Mouse (Mus musculus) heart, embryonic 10.5 days (tissue): ENCODE results near the gene Xpo6. TPM values are rescaled to one million over a fixed set of nuclear protein-coding genes. Genes with fewer than 3 reads are reported as not detected.

Experiments used
- DNase-seq: peaks from one replicate; pipeline ENCODE4 v3.0.0-alpha.2; 2017; ENCODE audit warnings: low spot score
- H3K27ac ChIP-seq: fragments of 300-500 bp; sonication (generic); 2 replicates; pipeline ENCODE4 v1.5.1; 2016; ENCODE audit warnings: mild to moderate bottlenecking
- H3K27me3 ChIP-seq: fragments of 300-500 bp; sonication (generic); 2 replicates; pipeline ENCODE4 v1.6.1; 2016; ENCODE audit warnings: mild to moderate bottlenecking; ENCODE audit not compliant: poor library complexity, insufficient read depth, severe bottlenecking
- H3K36me3 ChIP-seq: fragments of 300-500 bp; sonication (generic); 2 replicates; pipeline ENCODE4 v1.6.1; 2016; ENCODE audit warnings: mild to moderate bottlenecking, moderate library complexity
- H3K4me1 ChIP-seq: fragments of 300-500 bp; sonication (generic); 2 replicates; pipeline ENCODE4 v1.6.1; 2016; ENCODE audit warnings: mild to moderate bottlenecking
- H3K4me3 ChIP-seq: fragments of 300-500 bp; sonication (generic); 2 replicates; pipeline ENCODE4 v1.5.1; 2016; ENCODE audit warnings: mild to moderate bottlenecking, moderate library complexity
- H3K9me3 ChIP-seq: fragments of 300-500 bp; sonication (generic); 2 replicates; pipeline ENCODE4 v1.6.1; 2016; ENCODE audit warnings: mild to moderate bottlenecking, moderate library complexity
- WGBS: fragments of 180-500 bp; shearing (Covaris S2); methylation state at CpG from one replicate; pipeline ENCODE4 v1.1.7; 2016; 5-methylcytosine and 5-hydroxymethylcytosine counted together
- polyA plus RNA-seq: library from polyadenylated mRNA; unstranded; fragments of >200 nt; fragmentation: Nextera tagmentation; extraction: Ambion mirVana; gene quantifications from 2 replicates; pipeline ENCODE4 v1.2.1, GENCODE M21; 2016

Gene Xpo6
- polyA plus RNA-seq, 1 experiment from 2014 or later, result 57.5 TPM

- no peak overlapping the region for H3K27ac ChIP-seq
- H3K4me1 ChIP-seq, result no peaks in the 10 kb centered on the region
- no peak overlapping the region for H3K4me3 ChIP-seq
- no peaks in the 10 kb centered on the region for H3K9me3 ChIP-seq
- 88% methylated on average over 4 of the region's 4 CpGs for WGBS
- DNase-seq, result no peak
- H3K36me3 ChIP-seq, result peaks cover 84% of the 10 kb centered on the region
- H3K27me3 ChIP-seq, result no peaks in the 10 kb centered on the region
These were observed 48.0 kb downstream of the Xpo6 start for GRCm38 (mm10) chr7:126152324-126152723.

GRCm38 (mm10) chr7:126146156-126146555, 54.1 kb downstream of the Xpo6 start:
- no peak overlapping the region for H3K4me3 ChIP-seq
- H3K9me3 ChIP-seq, result no peaks in the 10 kb centered on the region
- no peaks in the 10 kb centered on the region for H3K27me3 ChIP-seq
- peaks cover 68% of the 10 kb centered on the region for H3K36me3 ChIP-seq
- H3K4me1 ChIP-seq, result 0 out of 2 replicates have a peak, but pooled peaks cover 4% of the 10 kb centered on the region
- no peak for DNase-seq
- 86% methylated on average over 1 of the region's 1 CpGs for WGBS
- no peak overlapping the region for H3K27ac ChIP-seq

- no peak for DNase-seq
These were observed 55.9 kb downstream of the Xpo6 start for GRCm38 (mm10) chr7:126144364-126144763.

GRCm38 (mm10) chr7:126137850-126138249, 62.5 kb downstream of the Xpo6 start:
- DNase-seq, result no peak
- no peaks in the 10 kb centered on the region for H3K9me3 ChIP-seq
- peaks cover 66% of the 10 kb centered on the region for H3K36me3 ChIP-seq
- 92% methylated on average over 5 of the region's 5 CpGs for WGBS
- H3K4me1 ChIP-seq, result no peaks in the 10 kb centered on the region; the same call in 1 of the 2 replicates
- no peak overlapping the region for H3K4me3 ChIP-seq
- H3K27ac ChIP-seq, result no peak overlapping the region
- H3K27me3 ChIP-seq, result no peaks in the 10 kb centered on the region

More at GRCm38 (mm10) chr7:126144364-126144763, 55.9 kb downstream of the Xpo6 start:
- Histone ChIP-seq H3K4me3 (no peak overlapping the region), H3K9me3 (no peaks in the 10 kb centered on the region), H3K4me1 (0 out of 2 replicates have a peak, but pooled peaks cover 4% of the 10 kb centered on the region), H3K27ac (no peak overlapping the region), H3K27me3 (no peaks in the 10 kb centered on the region), H3K36me3 (peaks cover 68% of the 10 kb centered on the region)
- WGBS, result 87% methylated on average over 2 of the region's 2 CpGs

GRCm38 (mm10) chr7:126135391-126135790, 64.9 kb downstream of the Xpo6 start:
- Histone ChIP-seq H3K36me3 (peaks cover 72% of the 10 kb centered on the region), H3K4me3 (no peak overlapping the region)
- 87% methylated on average over 2 of the region's 2 CpGs for WGBS

GRCm38 (mm10) chr7:126134634-126135321, 65.5 kb downstream of the Xpo6 start:
- no peaks in the 10 kb centered on the region for H3K9me3 ChIP-seq
- no peaks in the 10 kb centered on the region; the same call in 1 of the 2 replicates for H3K4me1 ChIP-seq
- WGBS, result 84% methylated on average over 4 of the region's 4 CpGs
- DNase-seq, result no peak
- no peaks in the 10 kb centered on the region for H3K27me3 ChIP-seq
- H3K27ac ChIP-seq, result no peak overlapping the region
- H3K36me3 ChIP-seq, result peaks cover 72% of the 10 kb centered on the region
- no peak overlapping the region for H3K4me3 ChIP-seq

More at GRCm38 (mm10) chr7:126135391-126135790, 64.9 kb downstream of the Xpo6 start:
- no peak for DNase-seq
- Histone ChIP-seq H3K27ac (no peak overlapping the region), H3K27me3 (no peaks in the 10 kb centered on the region), H3K9me3 (no peaks in the 10 kb centered on the region), H3K4me1 (no peaks in the 10 kb centered on the region; the same call in 1 of the 2 replicates)

- 68% methylated on average over 2 of the region's 2 CpGs for WGBS
- Histone ChIP-seq H3K4me3 (no peak overlapping the region), H3K9me3 (no peaks in the 10 kb centered on the region), H3K36me3 (peaks cover 68% of the 10 kb centered on the region), H3K27me3 (no peaks in the 10 kb centered on the region), H3K4me1 (peaks cover 35% of the 10 kb centered on the region), H3K27ac (0 out of 2 replicates have a peak overlapping the region, but pooled peaks have one; percentile 42)
- DNase-seq, result no peak
These were observed 72.6 kb downstream of the Xpo6 start for GRCm38 (mm10) chr7:126127673-126128072.

GRCm38 (mm10) chr7:126126502-126126901, 73.8 kb downstream of the Xpo6 start:
- 0 out of 2 replicates have a peak overlapping the region, but pooled peaks have one; percentile 1 for H3K27ac ChIP-seq
- no peak overlapping the region for H3K4me3 ChIP-seq
- H3K36me3 ChIP-seq, result peaks cover 70% of the 10 kb centered on the region
- WGBS, result 23% methylated on average over 3 of the region's 3 CpGs
- no peaks in the 10 kb centered on the region for H3K9me3 ChIP-seq
- no peaks in the 10 kb centered on the region for H3K27me3 ChIP-seq
- no peak for DNase-seq
- H3K4me1 ChIP-seq, result peaks cover 37% of the 10 kb centered on the region

- Histone ChIP-seq H3K4me1 (peaks cover 28% of the 10 kb centered on the region; the same call in 1 of the 2 replicates), H3K4me3 (no peak overlapping the region), H3K27ac (no peak overlapping the region), H3K9me3 (no peaks in the 10 kb centered on the region), H3K27me3 (no peaks in the 10 kb centered on the region), H3K36me3 (peaks cover 67% of the 10 kb centered on the region)
- WGBS, result 88% methylated on average over 4 of the region's 4 CpGs
- no peak for DNase-seq
These were observed 78.8 kb downstream of the Xpo6 start for GRCm38 (mm10) chr7:126121533-126121932.

- Histone ChIP-seq H3K27ac (0 out of 2 replicates have a peak overlapping the region, but pooled peaks have one; percentile 10), H3K36me3 (peaks cover 81% of the 10 kb centered on the region), H3K9me3 (no peaks in the 10 kb centered on the region), H3K4me1 (peaks cover 11% of the 10 kb centered on the region; the same call in 1 of the 2 replicates), H3K4me3 (no peak overlapping the region), H3K27me3 (no peaks in the 10 kb centered on the region)
- 80% methylated on average over 6 of the region's 6 CpGs for WGBS
- DNase-seq, result no peak
These were observed 80.5 kb downstream of the Xpo6 start for GRCm38 (mm10) chr7:126119819-126120218.

GRCm38 (mm10) chr7:126113263-126113662, 87.0 kb downstream of the Xpo6 start:
- Histone ChIP-seq H3K27me3 (no peaks in the 10 kb centered on the region), H3K27ac (no peak overlapping the region), H3K36me3 (peaks cover 74% of the 10 kb centered on the region), H3K9me3 (no peaks in the 10 kb centered on the region), H3K4me3 (no peak overlapping the region), H3K4me1 (no peaks in the 10 kb centered on the region)
- DNase-seq, result peak; percentile 58
- 91% methylated on average over 4 of the region's 4 CpGs for WGBS

- H3K27me3 ChIP-seq, result no peaks in the 10 kb centered on the region
- 45% methylated on average over 2 of the region's 2 CpGs for WGBS
- no peaks in the 10 kb centered on the region for H3K9me3 ChIP-seq
- no peaks in the 10 kb centered on the region for H3K4me1 ChIP-seq
- no peak overlapping the region for H3K27ac ChIP-seq
- no peak for DNase-seq
- H3K36me3 ChIP-seq, result peaks cover 88% of the 10 kb centered on the region
- H3K4me3 ChIP-seq, result no peak overlapping the region
These were observed 89.1 kb downstream of the Xpo6 start for GRCm38 (mm10) chr7:126111230-126111629.

- Histone ChIP-seq H3K4me1 (no peaks in the 10 kb centered on the region), H3K27me3 (no peaks in the 10 kb centered on the region), H3K4me3 (no peak overlapping the region), H3K27ac (no peak overlapping the region), H3K36me3 (peaks cover 88% of the 10 kb centered on the region), H3K9me3 (no peaks in the 10 kb centered on the region)
- WGBS, result 79% methylated on average over 3 of the region's 3 CpGs
- no peak for DNase-seq
These were observed 90.4 kb downstream of the Xpo6 start for GRCm38 (mm10) chr7:126109898-126110297.
